Mouse (Mus musculus): Measurements from ENCODE around the gene Ank2. TPM values are rescaled to one million over a fixed set of nuclear protein-coding genes. Genes with fewer than 3 reads are reported as not detected.

The Ank2 gene
- polyA plus RNA-seq, 1 experiment from 2014 or later: 131 TPM

- Histone ChIP-seq H3K9ac (no peak overlapping the region), H3K4me1 (peaks cover 12% of the 10 kb centered on the region; the same call in 1 of the 2 replicates), H3K9me3 (replicated peaks) (no peaks in the 10 kb centered on the region), H3K27ac (no peak overlapping the region), H3K27me3 (no peaks in the 10 kb centered on the region), H3K36me3 (no peaks in the 10 kb centered on the region), H3K4me3 (no peak overlapping the region), H3K4me2 (replicated peaks) (no peak overlapping the region)
- WGBS: 58% methylated on average over 2 of the region's 2 CpGs
- no peak for ATAC-seq (ENCODE audit: low FRiP score)
Measured at GRCm38 (mm10) chr3:127134062-127134461, 365.1 kb downstream of the Ank2 start.

GRCm38 (mm10) chr3:127131048-127131447 lies 368.1 kb downstream of the Ank2 start:
- H3K4me3 ChIP-seq: no peak overlapping the region
- WGBS: 48% methylated on average over 3 of the region's 3 CpGs
- no peak overlapping the region for H3K27ac ChIP-seq
- H3K27me3 ChIP-seq: no peaks in the 10 kb centered on the region
- no peak overlapping the region for H3K4me2 ChIP-seq (replicated peaks)
- no peak for ATAC-seq (ENCODE audit: low FRiP score)
- no peaks in the 10 kb centered on the region for H3K36me3 ChIP-seq
- no peaks in the 10 kb centered on the region for H3K9me3 ChIP-seq (replicated peaks)
- H3K9ac ChIP-seq: no peak overlapping the region
- H3K4me1 ChIP-seq: peaks cover 14% of the 10 kb centered on the region; the same call in 1 of the 2 replicates

- Histone ChIP-seq H3K4me1 (peaks cover 14% of the 10 kb centered on the region; the same call in 1 of the 2 replicates), H3K36me3 (no peaks in the 10 kb centered on the region), H3K27me3 (no peaks in the 10 kb centered on the region), H3K27ac (no peak overlapping the region), H3K4me3 (no peak overlapping the region), H3K9me3 (replicated peaks) (no peaks in the 10 kb centered on the region), H3K4me2 (replicated peaks) (no peak overlapping the region), H3K9ac (no peak overlapping the region)
- 76% methylated on average over 12 of the region's 12 CpGs for WGBS
- no peak for ATAC-seq (ENCODE audit: low FRiP score)
Measured at GRCm38 (mm10) chr3:127130167-127130770, 368.9 kb downstream of the Ank2 start.

GRCm38 (mm10) chr3:127129750-127130149 lies 369.4 kb downstream of the Ank2 start:
- Histone ChIP-seq H3K27me3 (no peaks in the 10 kb centered on the region), H3K9ac (no peak overlapping the region), H3K27ac (no peak overlapping the region), H3K4me2 (replicated peaks) (no peak overlapping the region), H3K4me3 (no peak overlapping the region), H3K4me1 (peaks cover 17% of the 10 kb centered on the region), H3K36me3 (no peaks in the 10 kb centered on the region), H3K9me3 (replicated peaks) (no peaks in the 10 kb centered on the region)
- ATAC-seq (ENCODE audit: low FRiP score): no peak
- 64% methylated on average over 1 of the region's 1 CpGs for WGBS

GRCm38 (mm10) chr3:127127611-127128010 lies 371.5 kb downstream of the Ank2 start:
- H3K4me1 ChIP-seq: peaks cover 30% of the 10 kb centered on the region
- 56% methylated on average over 1 of the region's 1 CpGs for WGBS

GRCm38 (mm10) chr3:127126220-127126619 lies 372.9 kb downstream of the Ank2 start:
- 60% methylated on average over 3 of the region's 3 CpGs for WGBS
- H3K27me3 ChIP-seq: no peaks in the 10 kb centered on the region
- no peak for ATAC-seq (ENCODE audit: low FRiP score)
- no peak overlapping the region for H3K4me2 ChIP-seq (replicated peaks)
- no peaks in the 10 kb centered on the region for H3K9me3 ChIP-seq (replicated peaks)
- H3K4me3 ChIP-seq: no peak overlapping the region
- H3K27ac ChIP-seq: no peak overlapping the region
- H3K36me3 ChIP-seq: no peaks in the 10 kb centered on the region
- peaks cover 30% of the 10 kb centered on the region for H3K4me1 ChIP-seq
- H3K9ac ChIP-seq: no peak overlapping the region

More at GRCm38 (mm10) chr3:127127611-127128010, 371.5 kb downstream of the Ank2 start:
- no peak overlapping the region for H3K4me3 ChIP-seq
- no peaks in the 10 kb centered on the region for H3K36me3 ChIP-seq
- no peak overlapping the region for H3K27ac ChIP-seq
- ATAC-seq (ENCODE audit: low FRiP score): no peak
- H3K27me3 ChIP-seq: no peaks in the 10 kb centered on the region
- H3K9ac ChIP-seq: no peak overlapping the region
- no peak overlapping the region for H3K4me2 ChIP-seq (replicated peaks)
- H3K9me3 ChIP-seq (replicated peaks): no peaks in the 10 kb centered on the region

- 24% methylated on average over 10 of the region's 10 CpGs for WGBS
- H3K9ac ChIP-seq: no peak overlapping the region
- ATAC-seq (ENCODE audit: low FRiP score): peak; percentile 47
- H3K4me2 ChIP-seq (replicated peaks): peak overlapping the region; percentile 17; the same call in 1 of the 2 replicates
- no peaks in the 10 kb centered on the region for H3K9me3 ChIP-seq (replicated peaks)
- H3K27me3 ChIP-seq: no peaks in the 10 kb centered on the region
- no peaks in the 10 kb centered on the region for H3K36me3 ChIP-seq
- H3K4me1 ChIP-seq: peaks cover 22% of the 10 kb centered on the region
- H3K27ac ChIP-seq: no peak overlapping the region
- H3K4me3 ChIP-seq: no peak overlapping the region
Measured at GRCm38 (mm10) chr3:127124375-127124993, 374.7 kb downstream of the Ank2 start.

- H3K36me3 ChIP-seq: no peaks in the 10 kb centered on the region
- H3K9me3 ChIP-seq (replicated peaks): no peaks in the 10 kb centered on the region
- H3K4me1 ChIP-seq: peaks cover 22% of the 10 kb centered on the region
- H3K9ac ChIP-seq: no peak overlapping the region
- H3K4me3 ChIP-seq: no peak overlapping the region
- H3K27ac ChIP-seq: no peak overlapping the region
- 43% methylated on average over 8 of the region's 8 CpGs for WGBS
- no peaks in the 10 kb centered on the region for H3K27me3 ChIP-seq
- no peak for ATAC-seq (ENCODE audit: low FRiP score)
- H3K4me2 ChIP-seq (replicated peaks): no peak overlapping the region
Measured at GRCm38 (mm10) chr3:127123376-127123775, 375.8 kb downstream of the Ank2 start.

GRCm38 (mm10) chr3:127118777-127119176 lies 380.4 kb downstream of the Ank2 start:
- Histone ChIP-seq H3K27me3 (no peaks in the 10 kb centered on the region), H3K9me3 (replicated peaks) (no peaks in the 10 kb centered on the region), H3K9ac (no peak overlapping the region), H3K4me1 (peaks cover 6% of the 10 kb centered on the region), H3K27ac (no peak overlapping the region), H3K4me2 (replicated peaks) (no peak overlapping the region), H3K4me3 (no peak overlapping the region), H3K36me3 (no peaks in the 10 kb centered on the region)
- 83% methylated on average over 4 of the region's 4 CpGs for WGBS
- ATAC-seq (ENCODE audit: low FRiP score): no peak

GRCm38 (mm10) chr3:127116226-127116625 lies 382.9 kb downstream of the Ank2 start:
- H3K4me1 ChIP-seq: no peaks in the 10 kb centered on the region
- H3K9ac ChIP-seq: no peak overlapping the region
- no peak overlapping the region for H3K27ac ChIP-seq
- 89% methylated on average over 6 of the region's 6 CpGs for WGBS
- no peak overlapping the region for H3K4me3 ChIP-seq
- no peaks in the 10 kb centered on the region for H3K9me3 ChIP-seq (replicated peaks)
- H3K36me3 ChIP-seq: no peaks in the 10 kb centered on the region
- H3K27me3 ChIP-seq: no peaks in the 10 kb centered on the region
- ATAC-seq (ENCODE audit: low FRiP score): no peak
- H3K4me2 ChIP-seq (replicated peaks): no peak overlapping the region

GRCm38 (mm10) chr3:127113238-127113637 lies 385.9 kb downstream of the Ank2 start:
- WGBS: 74% methylated on average over 7 of the region's 7 CpGs
- no peaks in the 10 kb centered on the region for H3K9me3 ChIP-seq (replicated peaks)
- no peaks in the 10 kb centered on the region for H3K36me3 ChIP-seq
- H3K9ac ChIP-seq: no peak overlapping the region
- no peak overlapping the region for H3K4me2 ChIP-seq (replicated peaks)
- H3K4me1 ChIP-seq: 0 out of 2 replicates have a peak, but pooled peaks cover 2% of the 10 kb centered on the region
- H3K27me3 ChIP-seq: no peaks in the 10 kb centered on the region
- ATAC-seq (ENCODE audit: low FRiP score): peak; percentile 56; the same call in 1 of the 2 replicates
- H3K4me3 ChIP-seq: no peak overlapping the region
- no peak overlapping the region for H3K27ac ChIP-seq

GRCm38 (mm10) chr3:127109413-127109812 lies 389.7 kb downstream of the Ank2 start:
- Histone ChIP-seq H3K4me3 (no peak overlapping the region), H3K27ac (no peak overlapping the region), H3K36me3 (no peaks in the 10 kb centered on the region), H3K9me3 (replicated peaks) (no peaks in the 10 kb centered on the region), H3K4me1 (0 out of 2 replicates have a peak, but pooled peaks cover 2% of the 10 kb centered on the region), H3K4me2 (replicated peaks) (no peak overlapping the region), H3K27me3 (no peaks in the 10 kb centered on the region), H3K9ac (no peak overlapping the region)
- 80% methylated on average over 3 of the region's 3 CpGs for WGBS
- no peak for ATAC-seq (ENCODE audit: low FRiP score)

GRCm38 (mm10) chr3:127108481-127108880 lies 390.7 kb downstream of the Ank2 start:
- Histone ChIP-seq H3K36me3 (no peaks in the 10 kb centered on the region), H3K9ac (no peak overlapping the region), H3K4me3 (no peak overlapping the region), H3K4me2 (replicated peaks) (no peak overlapping the region), H3K27me3 (no peaks in the 10 kb centered on the region), H3K4me1 (0 out of 2 replicates have a peak, but pooled peaks cover 2% of the 10 kb centered on the region), H3K9me3 (replicated peaks) (no peaks in the 10 kb centered on the region), H3K27ac (no peak overlapping the region)
- 88% methylated on average over 2 of the region's 2 CpGs for WGBS
- no peak for ATAC-seq (ENCODE audit: low FRiP score)

All from hindbrain, embryonic 12.5 days (tissue).